ENCODE assay signal across 15 mouse cellular contexts in the genomic region with DNA sequence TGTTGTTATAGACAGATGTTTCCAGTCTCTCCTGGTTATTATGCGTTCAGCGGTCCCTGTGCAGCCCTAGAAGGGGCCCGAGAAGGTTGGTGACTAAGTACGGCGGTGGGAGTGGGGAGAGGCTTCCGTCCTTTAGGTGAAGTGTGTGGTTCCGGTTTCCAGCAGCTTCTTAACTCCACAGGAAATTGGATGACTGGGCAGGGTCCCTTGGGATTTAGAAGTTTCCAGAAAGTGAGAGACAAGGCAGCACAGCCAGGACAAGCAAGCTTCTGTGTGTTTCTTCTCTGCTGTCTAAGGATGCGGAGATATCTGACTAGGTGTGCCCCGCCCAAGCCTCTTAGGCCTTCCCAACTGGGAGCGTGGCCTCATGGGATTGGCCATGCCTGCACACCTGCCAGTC. TPM values are rescaled to one million over a fixed set of nuclear protein-coding genes. Genes with fewer than 3 reads are reported as not detected.
DNase-seq lines count a peak whose midpoint lies in the region; ATAC-seq and TF ChIP-seq lines count a peak whose summit lies in the region.
"Had no signal": no experiment of that assay in that cellular context is flagged by ENCODE, and none has a peak within 500 bp of the region (broad histone marks: within the 10 kb centered on the region; RNA-seq: fewer than 3 reads in every experiment).

No protein-coding gene starts in this region.

- no peaks in the 10 kb centered on the region for H3K9me3 ChIP-seq in lung, embryonic 16.5 days (ENCODE audit: control insufficient read depth, low read length)
- H3K9me3 ChIP-seq in stomach, embryonic 16.5 days (replicated peaks; ENCODE audit: control insufficient read depth, low read length), result no peaks in the 10 kb centered on the region
- no peaks in the 10 kb centered on the region for H3K9me3 ChIP-seq in neural tube, embryonic 15.5 days (replicated peaks)
- H3K9me3 ChIP-seq: liver, embryonic 13.5 days had no signal

- peak overlapping the region; percentile 46 for H3K4me3 ChIP-seq in gastrocnemius, adult 2 months
- H3K4me3 ChIP-seq in lung, embryonic 16.5 days (ENCODE audit: low read length), result no peak overlapping the region
- no peak overlapping the region for H3K4me3 ChIP-seq in stomach, embryonic 16.5 days (replicated peaks; ENCODE audit: low read length)
- no peak overlapping the region for H3K4me3 ChIP-seq in neural tube, embryonic 15.5 days (replicated peaks)
- H3K4me3 ChIP-seq: liver, embryonic 13.5 days; myocyte had no signal

- H3K9ac ChIP-seq in lung, embryonic 16.5 days (ENCODE audit: low read length), result no peak overlapping the region
- H3K9ac ChIP-seq in stomach, embryonic 16.5 days (ENCODE audit: low read length), result no peak overlapping the region
- H3K9ac ChIP-seq in neural tube, embryonic 15.5 days (replicated peaks), result no peak overlapping the region
- H3K9ac ChIP-seq: liver, embryonic 13.5 days had no signal

- no peaks in the 10 kb centered on the region for H3K27me3 ChIP-seq in lung, embryonic 16.5 days (ENCODE audit: control insufficient read depth, insufficient read depth, low read depth, low read length)
- H3K27me3 ChIP-seq in stomach, embryonic 16.5 days (ENCODE audit: control insufficient read depth, insufficient read depth, low read length), result no peaks in the 10 kb centered on the region
- no peaks in the 10 kb centered on the region for H3K27me3 ChIP-seq in neural tube, embryonic 15.5 days (replicated peaks)
- H3K27me3 ChIP-seq: liver, embryonic 13.5 days had no signal

- DNase-seq in gastrocnemius, adult 2 months, result no peak
- DNase-seq in gastrocnemius, postnatal 14 days, result no peak
- DNase-seq in lung, postnatal 14 days, result no peak
- DNase-seq in heart, postnatal 14 days, result peak; percentile 31 to 36
- no peak for DNase-seq in cerebellum, postnatal 4 days (ENCODE audit: low spot score in 2 of 2)
- DNase-seq: liver, embryonic 13.5 days; thymus, adult 2 months had no signal

- H3K27ac ChIP-seq in gastrocnemius, adult 2 months, result peak overlapping the region; percentile 57
- peak overlapping the region; percentile 50; the same call in 1 of the 2 replicates for H3K27ac ChIP-seq in lung, embryonic 16.5 days (ENCODE audit: low read length)
- H3K27ac ChIP-seq in stomach, embryonic 16.5 days (ENCODE audit: low read length), result peak overlapping the region; percentile 55
- H3K27ac ChIP-seq in neural tube, embryonic 15.5 days (replicated peaks), result no peak overlapping the region
- H3K27ac ChIP-seq: liver, embryonic 13.5 days had no signal

- no peak overlapping the region for H3K4me2 ChIP-seq in lung, embryonic 16.5 days (ENCODE audit: low read depth, low read length)
- no peak overlapping the region for H3K4me2 ChIP-seq in stomach, embryonic 16.5 days (ENCODE audit: low read depth, low read length)
- no peak overlapping the region for H3K4me2 ChIP-seq in neural tube, embryonic 15.5 days
- H3K4me2 ChIP-seq: liver, embryonic 13.5 days had no signal

- WGBS in lung, embryonic 16.5 days, result 61% methylated on average over 10 of the region's 10 CpGs
- 60% methylated on average over 10 of the region's 10 CpGs for WGBS in stomach, embryonic 16.5 days
- 91% methylated on average over 10 of the region's 10 CpGs for whole genome bisulfite sequencing in neural tube, embryonic 15.5 days

- ATAC-seq in lung, embryonic 16.5 days (ENCODE audit: low read depth), result no peak
- peak; percentile 45; the same call in 1 of the 2 replicates for ATAC-seq in stomach, embryonic 16.5 days (ENCODE audit: insufficient read depth, low FRiP score)
- no peak for ATAC-seq in neural tube, embryonic 15.5 days (ENCODE audit: low FRiP score)

- peaks cover 34% of the 10 kb centered on the region for H3K4me1 ChIP-seq in lung, embryonic 16.5 days (replicated peaks; ENCODE audit: control insufficient read depth, insufficient read depth, low read length)
- H3K4me1 ChIP-seq in stomach, embryonic 16.5 days (ENCODE audit: control insufficient read depth, insufficient read depth, low read length), result peaks cover 35% of the 10 kb centered on the region
- peaks cover 7% of the 10 kb centered on the region; the same call in 1 of the 2 replicates for H3K4me1 ChIP-seq in neural tube, embryonic 15.5 days

- intact Hi-C loops in gastrocnemius, adult 2 months (cut with DNase I), result no loop called here
- intact Hi-C loops in gastrocnemius, postnatal 14 days (cut with DNase I; ENCODE audit: low total_unique reads), result no loop called here
- intact Hi-C loops in heart, postnatal 14 days (cut with DNase I), result no loop called here

- TF ChIP-seq CTCF in gastrocnemius, adult 2 months (IDR thresholded peaks at IDR 0.05), result no peak

- peaks cover 56% of the 10 kb centered on the region for H3K36me3 ChIP-seq in lung, embryonic 16.5 days (ENCODE audit: control insufficient read depth, insufficient read depth, low read length)
- H3K36me3 ChIP-seq in stomach, embryonic 16.5 days (ENCODE audit: control insufficient read depth, insufficient read depth, low read length), result peaks cover 29% of the 10 kb centered on the region
- no peaks in the 10 kb centered on the region for H3K36me3 ChIP-seq in neural tube, embryonic 15.5 days
- H3K36me3 ChIP-seq: liver, embryonic 13.5 days had no signal

RNA-seq across cellular contexts. Expression of gene Lamb1, which starts 10.4 kb away (rescaled TPM):
- 10 to 100 TPM; 12.9 to 15.9 TPM for total RNA-seq in gastrocnemius, adult 2 months (2021)
- 100 to 1,000 TPM; 102 to 120 TPM for total RNA-seq in gastrocnemius, postnatal 14 days (2021)
- 121 and 131 TPM in 2 replicates for polyA plus RNA-seq in lung, embryonic 16.5 days (2015; fragmentation: Nextera tagmentation; extraction: Ambion mirVana)
- total RNA-seq in heart, postnatal 14 days (2021), result 100 to 1,000 TPM; 158 to 162 TPM
- 108 and 120 TPM in 2 replicates for polyA plus RNA-seq in stomach, embryonic 16.5 days (2015; fragmentation: Nextera tagmentation; extraction: Ambion mirVana)
- 17.4 and 29.1 TPM in 2 replicates for polyA plus RNA-seq in neural tube, embryonic 15.5 days (2015; fragmentation: Nextera tagmentation; extraction: Ambion mirVana)
- total RNA-seq: megakaryocyte-erythroid progenitor cell, adult 5-6 weeks had no signal

RNA-seq across cellular contexts. Expression of gene Gm6993, which starts 34.8 kb away (rescaled TPM):
- not detected for total RNA-seq in gastrocnemius, adult 2 months (2021)
- not detected for total RNA-seq in gastrocnemius, postnatal 14 days (2021)
- polyA plus RNA-seq in lung, embryonic 16.5 days (2015; fragmentation: Nextera tagmentation; extraction: Ambion mirVana), result not detected in 2 replicates
- total RNA-seq in heart, postnatal 14 days (2021), result not detected
- not detected in 2 replicates for polyA plus RNA-seq in stomach, embryonic 16.5 days (2015; fragmentation: Nextera tagmentation; extraction: Ambion mirVana)
- not detected in 2 replicates for polyA plus RNA-seq in neural tube, embryonic 15.5 days (2015; fragmentation: Nextera tagmentation; extraction: Ambion mirVana)
- total RNA-seq: common myeloid progenitor, adult 5-6 weeks; megakaryocyte-erythroid progenitor cell, adult 5-6 weeks had no signal
- polyA plus RNA-seq: gonadal fat pad, adult 2 months; kidney, embryonic 14.5 days; liver, embryonic 13.5 days; myocyte; thymus, adult 2 months had no signal

Comparison
In these comparisons a context has a peak if more than half of its experiments do, and no peak if none do; other contexts are left out.
1. RNA of gene Lamb1, which starts 10.4 kb away (total RNA-seq): 158 to 162 TPM in heart, postnatal 14 days and 102 to 120 TPM in gastrocnemius, postnatal 14 days; 12.9 to 15.9 TPM in gastrocnemius, adult 2 months; every median in the first group is over 4 times any median in the second.
2. DNase-seq: peak in heart, postnatal 14 days (2 of 2); none in gastrocnemius, adult 2 months (single experiment), gastrocnemius, postnatal 14 days (single experiment), lung, postnatal 14 days (single experiment) and cerebellum, postnatal 4 days (0 of 2).